Mouse (Mus musculus) G1E-ER4 (cell line): ENCODE data around the gene Magea6. TPM values are rescaled to one million over a fixed set of nuclear protein-coding genes. Genes with fewer than 3 reads are reported as not detected.
"Not testable (repeated sequence)": the region's sequence is repeated elsewhere in the genome, so short reads cannot be mapped to it uniquely, and the experiment has no call there.

ENCODE experiments used
- GATA1 ChIP-seq: IDR thresholded peaks from one replicate; pipeline ENCODE4 v1.8.0; 2012; ENCODE audit warnings: low read length, inconsistent platforms
- polyA plus RNA-seq: library from polyadenylated mRNA; stranded (reverse); fragments of >175 nt; gene quantifications from 2 replicates; pipeline ENCODE4 v1.2.3, GENCODE M21; 2012

The Magea6 gene
- polyA plus RNA-seq, result not detected in 2 replicates

DNA sequence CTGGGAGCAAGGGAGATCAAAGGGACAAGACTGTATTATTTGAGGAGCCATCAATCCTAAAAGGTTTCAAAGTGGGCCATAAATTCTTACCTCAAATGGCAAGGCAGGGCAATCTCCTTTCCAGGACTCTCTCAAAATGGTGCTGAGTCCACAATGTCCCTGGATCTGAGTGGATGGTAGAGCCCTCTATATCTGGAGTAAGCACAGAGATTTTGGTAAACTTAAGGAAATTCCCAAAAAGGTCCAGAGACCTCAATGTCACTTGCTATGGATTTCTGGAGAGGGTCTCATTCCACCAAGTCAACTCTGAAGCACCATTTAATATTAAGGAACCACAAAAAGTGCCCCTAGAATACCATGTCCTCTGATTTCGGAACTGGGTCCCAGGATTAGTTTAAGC, at the start of gene Magea6:
Gene Magea6 (minus strand): TSS at position 101 of the 400 bp plus-strand sequence.
- not testable (repeated sequence) for TF ChIP-seq GATA1

GRCm38 (mm10) chrX:154949405-154949804, 13.6 kb upstream of the Magea6 start, which contains the start of gene Magea3:
Gene Magea3, minus strand, starts transcription at chrX:154949505.
- not testable (repeated sequence) for TF ChIP-seq GATA1

GRCm38 (mm10) chrX:154890167-154890566, 45.6 kb downstream of the Magea6 start, which contains the start of gene Cldn34b1:
Gene Cldn34b1, minus strand, starts transcription at chrX:154890267.
- not testable (repeated sequence) for TF ChIP-seq GATA1

Other genes starting within 250 kb of the Magea6 start
- gene Cldn34b1, start 45.7 kb downstream of the Magea6 start, polyA plus RNA-seq, result not detected in 2 replicates
- gene Magea3, start 13.5 kb upstream of the Magea6 start, polyA plus RNA-seq, result not detected in 2 replicates
- not detected in 2 replicates for gene Magea8, start 59.9 kb upstream of the Magea6 start, polyA plus RNA-seq
- gene Magea5, start 127.2 kb upstream of the Magea6 start, polyA plus RNA-seq, result not detected in 2 replicates
- not detected in 2 replicates for gene Magea1, start 153.8 kb upstream of the Magea6 start, polyA plus RNA-seq
- not detected in 2 replicates for gene Magea2, start 157.7 kb upstream of the Magea6 start, polyA plus RNA-seq
- gene Cldn34b2, start 192.4 kb upstream of the Magea6 start, polyA plus RNA-seq, result not detected in 2 replicates